Mouse (Mus musculus) MEL (cell line): ENCODE measurements around the gene Zfp759. TPM values are rescaled to one million over a fixed set of nuclear protein-coding genes. Genes with fewer than 3 reads are reported as not detected.

ENCODE experiments used
- DNase-seq: peaks from one replicate; pipeline ENCODE4 v3.0.0; 2011; ENCODE audit warnings: low read depth, low spot score
- H3K27ac ChIP-seq: 2 replicates; pipeline ENCODE4 v1.5.1; 2012; ENCODE audit warnings: low read depth, mild to moderate bottlenecking, control low read depth, low read length, moderate library complexity; ENCODE audit not compliant: control insufficient read depth
- H3K27me3 ChIP-seq, 2 experiments: fragments of 150-350 bp in 1 of 2; sonication (generic) in 1 of 2; 2 replicates each; pipeline ENCODE4 v1.6.1; 2012; ENCODE audit warnings: low read length in 2 of 2, mild to moderate bottlenecking in 2 of 2, improper control_type of control experiment in 1 of 2, moderate library complexity in 1 of 2; ENCODE audit not compliant: insufficient read depth in 2 of 2, control insufficient read depth in 1 of 2
- H3K36me3 ChIP-seq, 2 experiments: 2 replicates each; pipeline ENCODE4 v1.6.1; 2012 to 2014; ENCODE audit warnings: low read length in 2 of 2, improper control_type of control experiment in 1 of 2, inconsistent platforms in 1 of 2, mild to moderate bottlenecking in 1 of 2; ENCODE audit not compliant: insufficient read depth in 2 of 2, control insufficient read depth in 1 of 2
- H3K4me1 ChIP-seq, 2 experiments: fragments of 150-350 bp in 1 of 2; sonication (generic) in 1 of 2; 2 replicates each; pipeline ENCODE4 v1.6.1; 2012; ENCODE audit warnings: low read length in 2 of 2, improper control_type of control experiment in 1 of 2, mild to moderate bottlenecking in 1 of 2; ENCODE audit not compliant: insufficient read depth in 2 of 2, control insufficient read depth in 1 of 2
- H3K4me3 ChIP-seq, 2 experiments: fragments of 150-350 bp in 1 of 2; sonication (generic) in 1 of 2; 2 replicates each; pipeline ENCODE4 v1.5.1; 2012; ENCODE audit warnings: low read depth in 2 of 2, low read length in 2 of 2, mild to moderate bottlenecking in 2 of 2, moderate library complexity in 2 of 2, control low read depth in 1 of 2, improper control_type of control experiment in 1 of 2; ENCODE audit not compliant: control insufficient read depth in 1 of 2, insufficient read depth in 1 of 2
- H3K79me2 ChIP-seq: 2 replicates; pipeline ENCODE4 v1.6.1; 2012; ENCODE audit warnings: mild to moderate bottlenecking, low read length, moderate library complexity; ENCODE audit not compliant: control insufficient read depth, poor library complexity, insufficient read depth
- H3K9ac ChIP-seq: 2 replicates; pipeline ENCODE4 v1.6.1; 2012; ENCODE audit warnings: low read depth, mild to moderate bottlenecking, control low read depth, low read length, moderate library complexity; ENCODE audit not compliant: control insufficient read depth, poor library complexity, severe bottlenecking
- H3K9me3 ChIP-seq: fragments of 150-350 bp; sonication (generic); replicated peaks from 2 replicates; pipeline ENCODE4 v1.6.1; 2012; ENCODE audit warnings: mild to moderate bottlenecking, low read length, improper control_type of control experiment, moderate library complexity; ENCODE audit not compliant: insufficient read depth
- BHLHE40 ChIP-seq: IDR thresholded peaks from 2 replicates; pipeline ENCODE4 v1.6.1; 2012; ENCODE audit warnings: low read depth, mild to moderate bottlenecking, inconsistent platforms, low read length, improper control_type of control experiment, borderline replicate concordance
- CTCF ChIP-seq, 3 experiments: IDR thresholded peaks in 2 of 3; conservative IDR thresholded peaks in 1 of 3; 2 replicates each; pipeline ENCODE4 v1.5.1; 2011 to 2012; ENCODE audit warnings: low read length in 3 of 3, low read depth in 2 of 3, mild to moderate bottlenecking in 2 of 3, improper control_type of control experiment in 1 of 3, inconsistent platforms in 1 of 3, mixed read lengths in 1 of 3, moderate library complexity in 1 of 3; ENCODE audit not compliant: control insufficient read depth in 1 of 3, insufficient read depth in 1 of 3, poor library complexity in 1 of 3, severe bottlenecking in 1 of 3
- E2F4 ChIP-seq: IDR thresholded peaks from 2 replicates; pipeline ENCODE4 v1.6.1; 2011; ENCODE audit warnings: low read depth, low read length, improper control_type of control experiment, borderline replicate concordance
- ELF1 ChIP-seq: IDR thresholded peaks from 2 replicates; pipeline ENCODE4 v1.6.1; 2014; ENCODE audit warnings: low read depth, mild to moderate bottlenecking, inconsistent platforms, low read length, improper control_type of control experiment, moderate library complexity
- EP300 ChIP-seq, 2 experiments: IDR thresholded peaks; 2 replicates each; pipeline ENCODE4 v1.6.1; 2011; ENCODE audit warnings: improper control_type of control experiment in 2 of 2, low read length in 2 of 2, low read depth in 1 of 2, mild to moderate bottlenecking in 1 of 2
- ETS1 ChIP-seq: IDR thresholded peaks from 2 replicates; pipeline ENCODE4 v1.6.1; 2012; ENCODE audit warnings: low read depth, mild to moderate bottlenecking, inconsistent platforms, low read length, improper control_type of control experiment, moderate library complexity
- GATA1 ChIP-seq: IDR thresholded peaks from 2 replicates; pipeline ENCODE4 v1.6.1; 2011; ENCODE audit warnings: low read depth, low read length, improper control_type of control experiment
- JUND ChIP-seq: IDR thresholded peaks from 2 replicates; pipeline ENCODE4 v1.6.1; 2011; ENCODE audit warnings: low read depth, mild to moderate bottlenecking, improper control_type of control experiment, low read length
- KAT2A ChIP-seq: conservative IDR thresholded peaks from 2 replicates; pipeline ENCODE4 v1.6.1; 2012; ENCODE audit warnings: low read depth, low read length, improper control_type of control experiment, inconsistent platforms
- MAFK ChIP-seq: IDR thresholded peaks from 2 replicates; pipeline ENCODE4 v1.6.1; 2011; ENCODE audit warnings: low read depth, mild to moderate bottlenecking, low read length, improper control_type of control experiment, borderline replicate concordance
- MAX ChIP-seq: IDR thresholded peaks from 2 replicates; pipeline ENCODE4 v1.6.1; 2011; ENCODE audit warnings: low read length, improper control_type of control experiment
- MAZ ChIP-seq: IDR thresholded peaks from 2 replicates; pipeline ENCODE4 v1.6.1; 2012; ENCODE audit warnings: low read depth, mild to moderate bottlenecking, inconsistent platforms, low read length, improper control_type of control experiment
- MEF2A ChIP-seq: IDR thresholded peaks from 2 replicates; pipeline ENCODE4 v1.6.1; 2014; ENCODE audit warnings: low read depth, mild to moderate bottlenecking, inconsistent platforms, low read length, improper control_type of control experiment; ENCODE audit not compliant: poor library complexity, insufficient replicate concordance, severe bottlenecking; ENCODE audit errors: extremely low read depth
- MYB ChIP-seq: IDR thresholded peaks from 2 replicates; pipeline ENCODE4 v1.6.1; 2011; ENCODE audit warnings: mild to moderate bottlenecking, low read depth, low read length, improper control_type of control experiment
- MYC ChIP-seq: IDR thresholded peaks from 2 replicates; pipeline ENCODE4 v1.6.1; 2011; ENCODE audit warnings: low read depth, mild to moderate bottlenecking, low read length, improper control_type of control experiment, moderate library complexity
- NELFE ChIP-seq: IDR thresholded peaks from 2 replicates; pipeline ENCODE4 v1.6.1; 2011; ENCODE audit warnings: low read depth, low read length, improper control_type of control experiment
- NRF1 ChIP-seq: IDR thresholded peaks from 2 replicates; pipeline ENCODE4 v1.6.1; 2014; ENCODE audit warnings: low read depth, mild to moderate bottlenecking, inconsistent platforms, low read length, improper control_type of control experiment, moderate library complexity; ENCODE audit not compliant: poor library complexity, insufficient read depth, severe bottlenecking
- POLR2A ChIP-seq, 2 experiments: IDR thresholded peaks; 2 replicates each; pipeline ENCODE4 v1.6.1; 2011 to 2012; ENCODE audit warnings: low read length in 2 of 2, mild to moderate bottlenecking in 2 of 2, control low read depth in 1 of 2, improper control_type of control experiment in 1 of 2, low read depth in 1 of 2, moderate library complexity in 1 of 2; ENCODE audit not compliant: control insufficient read depth in 1 of 2, insufficient read depth in 1 of 2, poor library complexity in 1 of 2
- POLR2AphosphoS2 ChIP-seq: IDR thresholded peaks from 2 replicates; pipeline ENCODE4 v1.6.1; 2011; ENCODE audit warnings: low read length, improper control_type of control experiment
- POLR2AphosphoS5 ChIP-seq: IDR thresholded peaks from 2 replicates; pipeline ENCODE4 v1.6.1; 2012; ENCODE audit warnings: low read depth, borderline replicate concordance, mild to moderate bottlenecking, inconsistent platforms, low read length, moderate library complexity, mixed read lengths
- SIN3A ChIP-seq: IDR thresholded peaks from 2 replicates; pipeline ENCODE4 v1.6.1; 2012; ENCODE audit warnings: low read length, improper control_type of control experiment, inconsistent platforms
- SMC3 ChIP-seq: IDR thresholded peaks from 2 replicates; pipeline ENCODE4 v1.6.1; 2011; ENCODE audit warnings: low read depth, low read length, improper control_type of control experiment
- TAL1 ChIP-seq: IDR thresholded peaks from 2 replicates; pipeline ENCODE4 v1.6.1; 2012; ENCODE audit warnings: mild to moderate bottlenecking, inconsistent platforms, low read length, moderate library complexity, mixed read lengths
- TBP ChIP-seq: IDR thresholded peaks from 2 replicates; pipeline ENCODE4 v1.8.0; 2011; ENCODE audit warnings: low read depth, low read length, improper control_type of control experiment
- TCF12 ChIP-seq: IDR thresholded peaks from 2 replicates; pipeline ENCODE4 v1.6.1; 2014; ENCODE audit warnings: low read depth, mild to moderate bottlenecking, inconsistent platforms, low read length, improper control_type of control experiment, moderate library complexity
- UBTF ChIP-seq: IDR thresholded peaks from 2 replicates; pipeline ENCODE4 v1.6.1; 2012; ENCODE audit warnings: low read depth, mild to moderate bottlenecking, inconsistent platforms, low read length, improper control_type of control experiment, moderate library complexity, borderline replicate concordance; ENCODE audit not compliant: insufficient read depth
- USF1 ChIP-seq: IDR thresholded peaks from 2 replicates; pipeline ENCODE4 v1.6.1; 2014; ENCODE audit warnings: low read depth, mild to moderate bottlenecking, inconsistent platforms, low read length, improper control_type of control experiment, moderate library complexity
- USF2 ChIP-seq, 2 experiments: IDR thresholded peaks; 2 replicates each; pipeline ENCODE4 v1.6.1; 2011 to 2012; ENCODE audit warnings: improper control_type of control experiment in 2 of 2, low read length in 2 of 2, borderline replicate concordance in 1 of 2, inconsistent platforms in 1 of 2, low read depth in 1 of 2, mild to moderate bottlenecking in 1 of 2; ENCODE audit not compliant: insufficient read depth in 1 of 2
- ZC3H11A ChIP-seq: IDR thresholded peaks from 2 replicates; pipeline ENCODE4 v1.6.1; 2012; ENCODE audit warnings: low read depth, mild to moderate bottlenecking, inconsistent platforms, low read length, improper control_type of control experiment
- ZKSCAN1 ChIP-seq: IDR thresholded peaks from 2 replicates; pipeline ENCODE4 v1.6.1; 2012; ENCODE audit warnings: low read depth, mild to moderate bottlenecking, inconsistent platforms, low read length, improper control_type of control experiment, moderate library complexity
- ZMIZ1 ChIP-seq: IDR thresholded peaks from 2 replicates; pipeline ENCODE4 v1.6.1; 2012; ENCODE audit warnings: low read depth, mild to moderate bottlenecking, inconsistent platforms, low read length, improper control_type of control experiment, moderate library complexity
- polyA plus RNA-seq, 2 experiments: library from polyadenylated mRNA; stranded (reverse) in 1 of 2; unstranded in 1 of 2; fragments of >175 nt in 1 of 2; fragments of >200 nt in 1 of 2; gene quantifications; 2 replicates each; pipeline versions ENCODE4 v1.2.1 to v1.2.4; 2012; ENCODE audit warnings: low replicate concordance in 2 of 2, low read depth in 1 of 2; ENCODE audit not compliant: insufficient read length in 2 of 2, insufficient read depth in 1 of 2, missing spikeins in 1 of 2
- total RNA-seq: library from RNA; depleted of rRNA; stranded (reverse); fragments of 300-350 nt; gene quantifications from 2 replicates; pipeline ENCODE4 v1.2.3, GENCODE M21; 2012

Zfp759 gene
- total and polyA plus RNA-seq, 3 experiments = 1.5 to 2.3 TPM; not detected in 1

- TF ChIP-seq MEF2A = peak; percentile 90
- 0 out of 2 replicates have a peak, but pooled peaks have one; percentile 27 for TF ChIP-seq TCF12
- TF ChIP-seq ZMIZ1 = 0 out of 2 replicates have a peak, but pooled peaks have one; percentile 14
- TF ChIP-seq BHLHE40 = no peak
- TF ChIP-seq SIN3A = peak; percentile 79
- no peak for TF ChIP-seq GATA1
- peak; percentile 61 for TF ChIP-seq KAT2A
- TF ChIP-seq ETS1 = no peak
- TF ChIP-seq E2F4 = no peak
- TF ChIP-seq EP300 (IDR thresholded peaks at IDR 0.05; ENCODE audit: low read depth in 1 of 2, low read length in 2 of 2) = 0 out of 4 replicates have a peak, but pooled peaks of 1 of the 2 experiments have one; percentile 9
- no peak for TF ChIP-seq USF2 (IDR thresholded peaks at IDR 0.05; ENCODE audit: borderline replicate concordance in 1 of 2, insufficient read depth in 1 of 2, low read depth in 1 of 2, low read length in 2 of 2)
- TF ChIP-seq NELFE = peak; percentile 44; the same call in 1 of the 2 replicates
- peak; percentile 56; the same call in 1 of the 2 replicates for TF ChIP-seq POLR2AphosphoS2
- no peak for TF ChIP-seq UBTF
- no peak for TF ChIP-seq TAL1
- no peak for TF ChIP-seq JUND
Measured at GRCm38 (mm10) chr13:67081142-67081713, 40.2 kb upstream of the Zfp759 start (continued).

GRCm38 (mm10) chr13:67081946-67082345 is 39.5 kb upstream of the Zfp759 start:
- H3K4me3 ChIP-seq = peak overlapping the region; percentile 67 to 86

More at GRCm38 (mm10) chr13:67081946-67082345, 39.5 kb upstream of the Zfp759 start:
- TF ChIP-seq NRF1 (no peak), ZKSCAN1 (no peak), TAL1 (no peak), MYC (no peak), POLR2AphosphoS5 (no peak), JUND (no peak), ELF1 (no peak), MAX (no peak), EP300 (IDR thresholded peaks at IDR 0.05; ENCODE audit: low read depth in 1 of 2, low read length in 2 of 2) (no peak), TBP (no peak), CTCF (IDR thresholded peaks at IDR 0.05 in 2 of 3, conservative IDR thresholded peaks at IDR 0.05 in 1 of 3; ENCODE audit: control insufficient read depth in 1 of 3, insufficient read depth in 1 of 3, low read depth in 2 of 3, low read length in 3 of 3, poor library complexity in 1 of 3, severe bottlenecking in 1 of 3) (no peak), MYB (no peak), TCF12 (no peak), SMC3 (no peak), POLR2A (IDR thresholded peaks at IDR 0.05; ENCODE audit: control insufficient read depth in 1 of 2, insufficient read depth in 1 of 2, low read depth in 1 of 2, low read length in 2 of 2, poor library complexity in 1 of 2) (no peak), MAFK (no peak), MAZ (no peak), ZC3H11A (no peak), USF1 (no peak)
- Histone ChIP-seq H3K27me3 (no peaks in the 10 kb centered on the region), H3K27ac (peak overlapping the region; percentile 87), H3K4me1 (peaks cover 0 to 3% of the 10 kb centered on the region in 2 experiments; a peak in 1 of 4 replicates), H3K36me3 (peaks cover 0 to 4% of the 10 kb centered on the region in 2 experiments; a peak in 1 of 4 replicates), H3K9ac (peak overlapping the region; percentile 58; the same call in 1 of the 2 replicates), H3K9me3 (no peaks in the 10 kb centered on the region), H3K79me2 (peaks cover 2% of the 10 kb centered on the region)
- peak; percentile 51 for DNase-seq
